Mouse (Mus musculus): ENCODE measurements around the gene Ece1. TPM values are rescaled to one million over a fixed set of nuclear protein-coding genes. Genes with fewer than 3 reads are reported as not detected.

Ece1 gene
- polyA plus RNA-seq, 1 experiment, result 33.7 TPM

DNA sequence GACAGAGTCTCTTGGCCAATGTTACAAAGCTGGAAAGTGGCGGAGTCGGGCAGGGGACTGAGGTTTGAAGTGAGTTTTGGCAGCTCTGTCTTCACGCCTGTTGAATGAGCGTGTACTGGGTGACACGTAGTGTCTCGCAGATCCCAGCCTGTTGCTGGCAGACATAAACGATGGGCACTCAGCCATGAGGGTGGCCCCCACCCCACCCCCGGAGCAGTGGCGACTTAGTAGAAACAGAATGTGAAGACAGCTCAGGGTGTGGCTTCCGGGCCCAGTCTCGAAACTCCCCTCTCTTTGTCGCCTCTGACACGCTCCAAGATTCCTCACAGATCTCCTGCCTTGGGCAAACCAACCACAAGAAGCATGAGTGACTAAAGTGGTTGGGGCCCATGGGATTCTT lies 45.9 kb downstream of the Ece1 start:
- H3K27me3 ChIP-seq (replicated peaks; ENCODE audit: control insufficient read depth, insufficient read depth, low read length), result no peaks in the 10 kb centered on the region
- H3K4me1 ChIP-seq (ENCODE audit: control insufficient read depth, insufficient read depth, low read length), result no peaks in the 10 kb centered on the region
- H3K36me3 ChIP-seq (ENCODE audit: control insufficient read depth, insufficient read depth, low read length), result no peaks in the 10 kb centered on the region
- no peak for DNase-seq
- TF ChIP-seq POLR2A (IDR thresholded peaks at IDR 0.05; ENCODE audit: low read depth, low read length) (no peak), CTCF (conservative IDR thresholded peaks at IDR 0.05; ENCODE audit: insufficient read depth, insufficient read length, low read depth, low read length) (no peak)
- H3K4me3 ChIP-seq (ENCODE audit: insufficient read depth, low read depth, low read length), result no peak overlapping the region
- no peak overlapping the region for H3K27ac ChIP-seq (ENCODE audit: insufficient read depth, low read depth, low read length)
- WGBS, result 67% methylated on average over 13 of the region's 13 CpGs

DNA sequence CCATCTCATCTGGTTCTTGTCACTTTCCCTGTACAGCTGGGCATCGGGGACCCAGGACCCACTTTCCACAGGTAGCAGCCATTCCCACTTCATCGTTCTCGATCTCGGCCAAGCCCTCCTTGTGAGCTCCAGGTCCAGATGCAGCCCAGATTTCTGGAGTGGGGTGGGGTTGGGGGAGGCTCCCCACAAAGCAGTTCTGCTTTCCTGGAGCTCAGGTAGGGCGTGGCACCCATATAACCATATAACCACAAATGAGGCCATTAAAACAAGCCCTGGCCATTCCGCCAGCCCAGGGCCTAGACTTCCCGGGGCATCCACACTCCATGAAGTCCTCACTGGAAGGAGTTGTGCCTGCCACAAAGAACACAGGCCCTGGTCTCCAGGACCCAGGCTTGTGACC lies 46.5 kb downstream of the Ece1 start:
- WGBS, result 89% methylated on average over 7 of the region's 7 CpGs
- TF ChIP-seq CTCF (conservative IDR thresholded peaks at IDR 0.05; ENCODE audit: insufficient read depth, insufficient read length, low read depth, low read length) (no peak), POLR2A (IDR thresholded peaks at IDR 0.05; ENCODE audit: low read depth, low read length) (no peak)
- H3K4me3 ChIP-seq (ENCODE audit: insufficient read depth, low read depth, low read length), result no peak overlapping the region
- no peaks in the 10 kb centered on the region for H3K4me1 ChIP-seq (ENCODE audit: control insufficient read depth, insufficient read depth, low read length)
- DNase-seq, result no peak
- no peaks in the 10 kb centered on the region for H3K27me3 ChIP-seq (replicated peaks; ENCODE audit: control insufficient read depth, insufficient read depth, low read length)
- no peak overlapping the region for H3K27ac ChIP-seq (ENCODE audit: insufficient read depth, low read depth, low read length)
- no peaks in the 10 kb centered on the region for H3K36me3 ChIP-seq (ENCODE audit: control insufficient read depth, insufficient read depth, low read length)

DNA sequence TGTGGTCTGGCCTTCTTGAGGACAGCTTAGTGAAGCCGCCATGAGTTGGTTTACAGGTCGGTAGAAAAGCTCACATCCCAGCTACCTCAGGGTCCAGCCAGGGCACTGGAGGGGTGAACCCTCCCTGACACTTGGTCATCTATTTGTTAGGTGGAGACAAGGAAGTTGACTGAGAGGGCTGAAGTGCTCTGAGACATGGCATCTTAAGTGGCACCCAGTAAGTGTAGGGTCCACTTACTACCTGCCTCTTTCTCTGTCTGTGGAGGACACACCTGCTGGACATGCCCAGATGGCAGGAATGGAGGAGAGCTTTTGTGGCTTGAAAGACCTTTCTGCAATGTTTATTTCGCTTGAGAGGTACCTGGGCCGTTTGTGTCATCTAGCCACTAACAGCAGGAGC lies 46.9 kb downstream of the Ece1 start:
- Histone ChIP-seq H3K36me3 (ENCODE audit: control insufficient read depth, insufficient read depth, low read length) (no peaks in the 10 kb centered on the region), H3K4me3 (ENCODE audit: insufficient read depth, low read depth, low read length) (no peak overlapping the region), H3K27ac (ENCODE audit: insufficient read depth, low read depth, low read length) (no peak overlapping the region), H3K27me3 (replicated peaks; ENCODE audit: control insufficient read depth, insufficient read depth, low read length) (no peaks in the 10 kb centered on the region), H3K4me1 (ENCODE audit: control insufficient read depth, insufficient read depth, low read length) (no peaks in the 10 kb centered on the region)
- DNase-seq, result no peak
- no peak for TF ChIP-seq CTCF (conservative IDR thresholded peaks at IDR 0.05; ENCODE audit: insufficient read depth, insufficient read length, low read depth, low read length)
- WGBS, result 75% methylated on average over 4 of the region's 4 CpGs

DNA sequence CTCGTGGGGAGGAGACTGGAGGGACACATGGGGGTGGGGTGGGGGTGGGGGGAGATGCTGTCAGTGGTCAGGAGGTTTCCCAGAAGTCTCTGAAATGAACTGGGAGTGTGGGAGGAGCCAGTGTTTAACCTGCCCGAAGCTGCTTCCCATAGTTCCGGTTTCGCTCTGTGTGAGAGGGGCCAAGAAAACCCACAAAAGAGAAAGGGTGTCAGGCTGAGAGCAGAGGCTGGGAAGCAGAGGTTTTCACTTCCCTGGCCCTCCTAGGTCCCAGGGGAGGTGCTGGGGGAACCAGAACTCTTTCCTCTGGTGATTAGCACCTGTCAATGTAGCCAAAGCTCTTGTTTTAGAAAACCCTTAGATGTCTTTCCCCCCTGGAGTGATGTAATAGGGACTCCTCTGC lies 47.4 kb downstream of the Ece1 start:
- no peak overlapping the region for H3K27ac ChIP-seq (ENCODE audit: insufficient read depth, low read depth, low read length)
- TF ChIP-seq POLR2A (IDR thresholded peaks at IDR 0.05; ENCODE audit: low read depth, low read length) (no peak), CTCF (conservative IDR thresholded peaks at IDR 0.05; ENCODE audit: insufficient read depth, insufficient read length, low read depth, low read length) (no peak)
- H3K27me3 ChIP-seq (replicated peaks; ENCODE audit: control insufficient read depth, insufficient read depth, low read length), result no peaks in the 10 kb centered on the region
- H3K36me3 ChIP-seq (ENCODE audit: control insufficient read depth, insufficient read depth, low read length), result no peaks in the 10 kb centered on the region
- H3K4me3 ChIP-seq (ENCODE audit: insufficient read depth, low read depth, low read length), result no peak overlapping the region
- WGBS, result 50% methylated on average over 4 of the region's 4 CpGs
- no peak for DNase-seq
- no peaks in the 10 kb centered on the region for H3K4me1 ChIP-seq (ENCODE audit: control insufficient read depth, insufficient read depth, low read length)

DNA sequence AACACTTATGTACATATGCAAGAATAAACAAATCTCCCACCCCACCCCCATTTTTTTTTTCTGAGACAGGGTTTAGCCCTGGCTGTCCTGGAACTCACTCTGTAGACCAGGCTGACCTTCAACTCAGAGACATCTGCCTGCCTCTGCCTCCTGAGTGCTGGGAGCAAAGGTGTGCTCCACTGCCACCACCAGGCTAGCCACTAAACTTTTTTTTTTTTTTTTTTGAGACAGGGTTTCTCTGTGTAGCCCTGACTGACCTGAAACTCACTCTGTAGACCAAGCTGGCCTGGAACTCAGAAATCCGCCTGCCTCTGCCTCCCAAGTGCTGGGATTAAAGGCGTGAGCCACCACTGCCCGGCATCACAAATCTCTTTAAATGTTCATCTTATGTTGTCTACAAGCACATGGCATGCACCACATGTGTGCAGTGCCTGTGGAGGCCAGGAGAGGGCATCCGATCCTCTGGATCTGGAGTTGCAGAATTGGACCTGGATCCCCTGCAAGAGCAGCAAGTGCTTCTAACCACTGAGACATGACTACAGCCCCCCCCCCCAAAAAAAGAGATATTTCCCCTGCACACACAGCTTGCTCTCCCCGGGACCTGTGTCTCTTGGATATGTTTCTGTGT lies 48.5 kb downstream of the Ece1 start:
- Histone ChIP-seq H3K27ac (ENCODE audit: insufficient read depth, low read depth, low read length) (no peak overlapping the region), H3K27me3 (replicated peaks; ENCODE audit: control insufficient read depth, insufficient read depth, low read length) (no peaks in the 10 kb centered on the region), H3K4me3 (ENCODE audit: insufficient read depth, low read depth, low read length) (no peak overlapping the region), H3K36me3 (ENCODE audit: control insufficient read depth, insufficient read depth, low read length) (no peaks in the 10 kb centered on the region), H3K4me1 (ENCODE audit: control insufficient read depth, insufficient read depth, low read length) (no peaks in the 10 kb centered on the region)
- TF ChIP-seq POLR2A (IDR thresholded peaks at IDR 0.05; ENCODE audit: low read depth, low read length), result no peak
- peak; percentile 54 for TF ChIP-seq CTCF (conservative IDR thresholded peaks at IDR 0.05; ENCODE audit: insufficient read depth, insufficient read length, low read depth, low read length)
- WGBS, result 97% methylated on average over 5 of the region's 5 CpGs
- DNase-seq, result peak; percentile 49

DNA sequence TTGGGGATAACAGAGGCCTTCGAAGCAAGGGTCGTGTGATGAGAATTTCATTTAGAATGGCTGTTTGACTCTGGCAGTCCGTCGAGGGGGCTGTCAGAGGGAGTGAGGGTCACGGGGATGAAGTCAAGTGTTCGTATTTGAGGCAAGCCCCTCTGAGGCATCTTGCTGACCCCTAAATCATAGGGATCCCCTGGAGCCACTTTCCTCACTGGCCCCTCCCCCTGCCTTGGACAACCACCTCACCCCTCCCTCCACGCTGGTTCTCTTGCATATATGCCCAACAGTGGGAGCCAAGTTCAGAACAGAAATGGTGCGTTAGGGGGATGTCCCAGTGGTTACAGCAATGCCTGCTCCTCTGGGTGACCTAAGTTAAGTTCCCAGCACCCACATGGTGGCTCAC lies 49.6 kb downstream of the Ece1 start:
- WGBS, result 97% methylated on average over 8 of the region's 8 CpGs
- TF ChIP-seq CTCF (conservative IDR thresholded peaks at IDR 0.05; ENCODE audit: insufficient read depth, insufficient read length, low read depth, low read length) (no peak), POLR2A (IDR thresholded peaks at IDR 0.05; ENCODE audit: low read depth, low read length) (no peak)
- Histone ChIP-seq H3K27me3 (replicated peaks; ENCODE audit: control insufficient read depth, insufficient read depth, low read length) (no peaks in the 10 kb centered on the region), H3K4me1 (ENCODE audit: control insufficient read depth, insufficient read depth, low read length) (no peaks in the 10 kb centered on the region), H3K27ac (ENCODE audit: insufficient read depth, low read depth, low read length) (no peak overlapping the region), H3K4me3 (ENCODE audit: insufficient read depth, low read depth, low read length) (no peak overlapping the region), H3K36me3 (ENCODE audit: control insufficient read depth, insufficient read depth, low read length) (no peaks in the 10 kb centered on the region)
- no peak for DNase-seq

DNA sequence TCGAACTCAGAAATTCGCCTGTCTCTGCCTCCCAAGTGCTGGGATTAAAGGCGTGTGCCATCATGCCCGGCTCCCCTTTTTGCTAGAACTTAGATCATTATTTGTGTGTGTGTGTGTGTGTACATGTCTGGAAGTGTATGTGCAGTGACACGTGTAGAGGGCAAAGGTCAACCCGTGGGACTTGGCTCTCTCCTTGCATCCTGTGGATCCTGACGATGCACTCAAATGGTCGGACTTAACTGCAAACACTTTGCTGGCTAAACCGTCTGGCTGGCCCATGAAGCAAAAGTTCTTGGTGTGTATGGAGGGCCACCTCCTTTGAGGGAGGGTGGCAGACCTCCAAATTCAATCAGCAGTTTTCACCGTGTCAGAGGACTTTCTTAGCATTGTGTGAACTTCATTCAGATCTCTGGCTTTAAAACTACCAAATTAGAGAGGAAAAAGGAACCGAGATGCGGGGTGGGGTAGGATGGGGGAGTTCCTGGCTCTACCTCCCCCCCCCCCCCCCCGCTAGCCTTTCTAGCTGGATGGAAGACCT lies 50.8 kb downstream of the Ece1 start:
- WGBS, result 43% methylated on average over 13 of the region's 13 CpGs
- no peak for TF ChIP-seq CTCF (conservative IDR thresholded peaks at IDR 0.05; ENCODE audit: insufficient read depth, insufficient read length, low read depth, low read length)
- no peak for TF ChIP-seq POLR2A (IDR thresholded peaks at IDR 0.05; ENCODE audit: low read depth, low read length)
- no peak overlapping the region for H3K27ac ChIP-seq (ENCODE audit: insufficient read depth, low read depth, low read length)
- no peaks in the 10 kb centered on the region for H3K4me1 ChIP-seq (ENCODE audit: control insufficient read depth, insufficient read depth, low read length)
- no peaks in the 10 kb centered on the region for H3K36me3 ChIP-seq (ENCODE audit: control insufficient read depth, insufficient read depth, low read length)
- H3K27me3 ChIP-seq (replicated peaks; ENCODE audit: control insufficient read depth, insufficient read depth, low read length), result no peaks in the 10 kb centered on the region
- DNase-seq, result peak; percentile 66
- H3K4me3 ChIP-seq (ENCODE audit: insufficient read depth, low read depth, low read length), result peak overlapping the region; percentile 59; the same call in 1 of the 2 replicates
